Mouse (Mus musculus) bone marrow macrophage, adult 2 months (primary cell): ENCODE data around the gene Dusp10.

Source experiments
- CTCF ChIP-seq: IDR thresholded peaks from 2 replicates; pipeline ENCODE4 v1.5.1; 2012; ENCODE audit warnings: low read depth, mild to moderate bottlenecking, low read length, moderate library complexity
- POLR2A ChIP-seq: IDR thresholded peaks from 2 replicates; pipeline ENCODE4 v1.6.1; 2012; ENCODE audit warnings: mild to moderate bottlenecking, low read depth, low read length, borderline replicate concordance

DNA sequence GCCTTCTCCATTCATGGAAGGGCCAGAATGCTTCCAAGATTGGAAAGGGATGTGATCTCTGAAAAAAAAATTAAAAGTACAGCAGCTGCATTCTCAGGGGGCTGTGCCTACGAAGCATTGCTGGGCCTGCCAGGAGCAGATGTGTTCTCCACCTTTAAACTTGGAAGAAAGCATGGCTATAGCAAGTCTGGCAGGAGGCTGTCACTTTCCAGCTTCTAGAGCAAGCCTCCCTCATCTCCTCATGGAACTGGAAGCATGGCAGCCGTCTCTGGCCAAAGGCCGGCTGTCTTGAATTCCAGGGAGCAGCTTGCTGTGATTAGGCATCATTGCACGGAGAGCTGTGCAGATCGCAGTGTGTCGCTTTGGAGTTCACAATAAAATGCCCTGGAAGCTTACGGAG, 104.5 kb downstream of the Dusp10 start:
- TF ChIP-seq CTCF (no peak), POLR2A (no peak)
